Mouse (Mus musculus) T-helper 2 cell (primary cell): ENCODE measurements around the gene S100a10.

ENCODE experiments used
- in situ Hi-C: fragments of 300-600 bp; cut with MboI, MseI; formaldehyde crosslinking; loops from one replicate; pipeline ENCODE4 v1.15.1; 2025; ENCODE audit warnings: high pct_unique_total_duplicates

The S100a10 gene

DNA sequence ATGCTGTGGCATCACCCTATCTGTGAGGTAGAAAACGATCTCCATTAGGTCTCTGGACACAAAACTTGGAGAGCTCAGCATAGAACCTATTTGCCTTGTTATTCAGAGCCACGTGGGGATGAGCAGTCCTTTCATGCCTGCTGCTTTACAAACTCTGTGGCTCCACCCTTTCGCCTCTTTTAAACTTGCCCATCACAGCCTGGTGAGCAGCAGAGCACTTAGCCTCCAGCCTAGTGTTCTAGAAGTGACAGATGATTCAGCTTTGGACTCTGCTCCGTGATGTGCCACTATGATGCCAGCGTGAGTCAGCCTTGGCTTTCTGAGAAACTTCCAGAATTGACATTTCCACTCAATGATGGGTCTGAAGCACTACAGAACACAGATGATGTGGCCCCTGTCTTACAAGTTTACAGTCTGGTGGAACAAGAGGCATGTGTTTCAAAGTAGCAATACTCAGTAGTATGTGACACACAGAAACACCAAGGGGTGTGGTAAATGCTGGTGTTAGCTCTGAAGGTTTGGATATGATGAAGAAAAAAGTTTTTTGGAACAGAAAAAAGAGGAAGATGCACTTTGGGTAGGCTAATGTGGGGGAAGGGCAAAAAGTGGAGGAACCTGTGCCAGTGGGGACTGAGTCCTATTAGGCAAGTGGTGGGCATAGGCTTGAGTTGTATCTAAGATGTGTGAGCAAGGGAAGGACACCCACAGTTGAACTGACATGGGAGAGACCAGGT is 17.3 kb downstream of the S100a10 start:
- in situ Hi-C loops = no loop called here

GRCm38 (mm10) chr3:93579317-93580038 is 24.6 kb downstream of the S100a10 start:
- in situ Hi-C loops = no loop called here

GRCm38 (mm10) chr3:93580039-93580403 is 25.1 kb downstream of the S100a10 start:
- in situ Hi-C loops = no loop called here

DNA sequence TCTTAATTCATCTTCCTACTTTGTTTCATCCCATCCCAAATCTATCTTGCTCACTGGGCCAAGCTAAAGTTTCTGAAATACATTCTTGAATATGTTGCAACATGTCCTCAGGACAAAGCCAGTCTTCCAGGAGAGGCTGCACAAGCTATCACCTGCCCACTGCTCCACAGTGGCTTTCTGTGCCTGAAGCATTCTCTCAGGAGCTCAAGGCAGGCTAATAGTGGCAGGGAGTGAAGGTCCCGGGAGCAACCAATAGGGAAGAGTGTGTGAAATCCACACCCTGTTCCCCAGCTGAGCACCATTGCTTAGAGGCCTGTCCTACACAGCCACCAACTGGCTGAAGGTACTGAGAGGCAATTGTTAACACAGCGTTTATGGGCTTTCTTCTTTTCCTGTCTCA is 26.1 kb downstream of the S100a10 start:
- in situ Hi-C loops = no loop called here

GRCm38 (mm10) chr3:93581687-93582086 is 26.8 kb downstream of the S100a10 start:
- in situ Hi-C loops = no loop called here

DNA sequence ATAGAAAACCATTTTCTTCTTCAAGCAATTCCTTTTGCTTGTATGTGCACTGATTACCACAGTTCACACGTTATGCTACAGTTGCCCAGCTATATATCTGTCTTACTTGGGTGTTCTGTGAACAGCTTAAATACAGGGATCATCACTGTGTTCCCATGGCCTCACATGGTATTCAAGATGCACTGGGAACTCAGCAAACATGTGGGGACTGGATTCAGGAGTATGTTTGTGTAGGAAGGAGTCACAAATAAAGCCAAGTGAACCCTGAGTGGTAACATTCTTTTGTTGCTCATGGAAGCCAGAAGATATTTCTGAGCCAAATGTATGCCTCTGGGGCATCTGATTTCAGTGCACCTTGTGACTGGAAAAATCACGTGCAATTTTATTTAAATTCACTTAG is 28.2 kb downstream of the S100a10 start:
- in situ Hi-C loops = no loop called here

- in situ Hi-C loops = no loop called here
Observed at GRCm38 (mm10) chr3:93589629-93590028, 34.7 kb downstream of the S100a10 start.

GRCm38 (mm10) chr3:93590256-93590655 is 35.4 kb downstream of the S100a10 start:
- in situ Hi-C loops = no loop called here

GRCm38 (mm10) chr3:93592100-93592499 is 37.2 kb downstream of the S100a10 start:
- in situ Hi-C loops = no loop called here

DNA sequence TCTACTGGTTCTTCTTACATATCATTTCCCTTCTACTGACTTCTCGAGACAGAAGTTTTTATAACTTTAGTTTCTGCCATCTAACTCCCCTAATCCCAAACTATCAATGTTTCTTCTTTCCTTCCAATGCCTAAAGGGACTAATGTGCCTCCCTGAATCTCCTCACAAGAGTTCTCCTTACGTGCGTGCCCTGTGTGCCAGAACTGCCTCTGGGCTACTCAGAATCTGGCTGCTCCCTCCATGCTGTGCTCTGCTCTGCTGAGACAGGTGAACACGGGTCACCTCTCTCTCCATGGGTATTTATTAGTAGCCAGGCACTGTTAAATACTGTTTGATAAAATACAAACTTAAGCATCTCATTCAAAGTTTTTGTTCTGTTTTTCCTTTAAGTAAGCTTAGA is 38.1 kb downstream of the S100a10 start:
- in situ Hi-C loops = no loop called here

DNA sequence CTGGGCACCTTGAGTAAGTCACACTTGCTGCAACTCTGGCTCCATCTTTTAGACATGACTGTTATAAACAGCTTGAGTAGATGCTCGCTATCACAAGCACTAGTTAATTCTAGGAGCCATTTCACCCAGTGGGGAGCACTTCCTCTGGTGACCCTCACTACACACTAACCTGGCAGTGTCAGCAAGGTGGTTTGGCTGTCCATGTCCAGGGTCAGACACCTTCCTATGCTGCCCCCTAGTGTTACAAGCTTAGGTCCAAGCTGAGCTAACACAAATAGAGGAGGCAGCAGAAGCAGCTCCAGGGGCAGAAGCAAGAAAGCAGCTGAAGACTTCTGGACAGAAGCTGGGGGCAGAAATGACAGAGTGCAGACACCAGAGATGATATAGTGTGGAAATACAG is 38.6 kb downstream of the S100a10 start:
- in situ Hi-C loops = no loop called here

GRCm38 (mm10) chr3:93596632-93597031 is 41.8 kb downstream of the S100a10 start:
- in situ Hi-C loops = no loop called here

DNA sequence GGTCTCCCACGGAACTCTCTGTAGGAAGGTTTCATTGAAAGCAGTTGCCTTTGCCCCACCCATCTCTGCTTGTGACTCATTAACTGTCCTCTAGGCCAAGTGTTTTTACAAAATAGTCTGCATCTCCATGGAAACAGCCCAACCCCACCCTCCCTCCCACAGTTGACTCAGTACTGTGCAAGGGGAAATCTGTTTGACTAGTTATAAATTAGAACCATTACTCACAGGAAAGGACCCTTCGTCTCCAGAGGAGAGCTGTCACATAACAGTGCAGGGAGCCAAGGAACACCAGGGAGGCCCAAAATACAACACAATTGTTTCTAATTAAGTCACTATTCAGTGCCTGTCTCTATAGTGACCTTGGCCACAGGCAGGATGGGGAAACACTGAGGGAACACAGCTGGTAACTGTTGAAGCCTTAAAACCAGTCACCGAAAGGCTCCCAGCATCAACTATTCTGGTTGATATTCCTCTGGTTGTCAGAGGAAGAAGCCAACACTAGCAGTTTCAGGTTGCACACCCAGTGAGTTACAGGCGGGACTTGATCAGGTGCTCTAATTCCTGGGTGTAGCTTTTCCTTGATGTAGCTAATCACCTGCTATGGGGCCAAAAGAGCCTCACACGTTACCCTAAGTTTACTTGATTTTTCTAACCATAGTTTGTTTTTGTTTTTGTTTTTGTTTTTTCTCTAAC is 42.5 kb downstream of the S100a10 start:
- in situ Hi-C loops = no loop called here

- in situ Hi-C loops = no loop called here
Observed at GRCm38 (mm10) chr3:93597970-93598369, 43.1 kb downstream of the S100a10 start.

DNA sequence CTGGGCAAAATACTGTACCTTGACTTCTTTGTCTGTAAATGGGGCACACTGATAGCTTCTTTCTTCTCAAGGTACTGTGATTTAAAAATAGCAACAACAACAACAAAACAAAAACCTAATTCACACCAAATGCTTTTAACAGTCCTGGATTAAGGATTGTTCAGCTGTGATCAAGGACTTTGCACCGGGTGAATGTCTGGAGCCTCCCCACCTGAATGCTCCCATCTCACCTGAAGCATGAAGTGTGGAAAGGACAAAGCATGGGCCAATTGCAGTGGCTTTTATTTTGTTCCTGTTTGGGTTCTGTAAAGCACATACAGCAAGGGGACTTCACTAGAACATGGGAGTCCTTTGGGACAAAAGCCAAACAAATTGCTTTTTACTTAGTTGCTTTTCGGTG is 45.3 kb downstream of the S100a10 start:
- in situ Hi-C loops = loop anchor here (5.0 to 10.0 kb wide), 2 partner anchors 53 to 235 kb away; no protein-coding TSS in a partner anchor

- in situ Hi-C loops = loop anchor here (5.0 to 10.0 kb wide), 2 partner anchors 55 to 237 kb away; no protein-coding TSS in a partner anchor
Observed at GRCm38 (mm10) chr3:93601903-93602302, 47.0 kb downstream of the S100a10 start.

DNA sequence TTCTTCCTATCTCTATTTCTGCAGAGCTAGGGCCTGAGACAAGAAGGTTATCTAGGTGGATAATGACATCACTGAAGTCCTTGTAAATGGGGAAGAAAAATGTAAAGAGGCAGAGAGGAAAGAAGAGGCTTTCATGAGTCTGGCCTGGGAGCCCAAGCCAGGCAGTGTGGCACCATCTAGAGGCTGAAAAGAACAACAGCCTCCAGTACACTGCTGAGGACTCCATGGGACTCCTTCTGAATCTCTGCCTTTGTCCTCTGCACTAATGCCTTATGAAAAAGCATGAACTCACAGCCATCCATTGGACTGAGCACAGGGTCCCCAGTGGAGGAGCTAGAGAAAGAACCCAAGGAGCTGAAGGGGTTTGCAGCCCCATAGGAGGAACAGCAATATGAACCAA is 54.1 kb downstream of the S100a10 start:
- in situ Hi-C loops = loop anchor here (10.0 kb wide), 1 partner anchor 244 kb away; no protein-coding TSS in a partner anchor
